Mouse (Mus musculus) heart, embryonic 16.5 days (tissue): ENCODE measurements around the gene Zfp777. TPM values are rescaled to one million over a fixed set of nuclear protein-coding genes. Genes with fewer than 3 reads are reported as not detected.
A peak's percentile ranks its signal among the peaks of the same experiment; 100 is the strongest.

ENCODE experiments used
- ATAC-seq: fragments of 200-750 bp; cut with Nextera tagmentation; replicated peaks from 2 replicates; pipeline ENCODE4 v1.8.0; 2017; ENCODE audit warnings: moderate number of reproducible peaks; ENCODE audit not compliant: insufficient read depth, low FRiP score; ENCODE audit errors: extremely low read depth
- H3K27ac ChIP-seq: fragments of 300-500 bp; sonication (generic); 2 replicates; pipeline ENCODE4 v1.5.1; 2014; ENCODE audit warnings: mild to moderate bottlenecking, low read length, control low read depth, moderate library complexity
- H3K27me3 ChIP-seq: fragments of 300-500 bp; sonication (generic); 2 replicates; pipeline ENCODE4 v1.6.1; 2014; ENCODE audit warnings: low read length, mixed read lengths; ENCODE audit not compliant: control insufficient read depth, insufficient read depth
- H3K36me3 ChIP-seq: fragments of 300-500 bp; sonication (generic); 2 replicates; pipeline ENCODE4 v1.6.1; 2014; ENCODE audit not compliant: control insufficient read depth, insufficient read depth
- H3K4me1 ChIP-seq: fragments of 300-500 bp; sonication (generic); 2 replicates; pipeline ENCODE4 v1.6.1; 2014; ENCODE audit warnings: low read length, mixed read lengths; ENCODE audit not compliant: control insufficient read depth, insufficient read depth
- H3K4me2 ChIP-seq: fragments of 300-500 bp; sonication (generic); 2 replicates; pipeline ENCODE4 v1.6.1; 2014; ENCODE audit warnings: low read depth, mild to moderate bottlenecking, control low read depth, low read length
- H3K4me3 ChIP-seq: fragments of 300-500 bp; sonication (generic); 2 replicates; pipeline ENCODE4 v1.5.1; 2014; ENCODE audit warnings: mild to moderate bottlenecking, control low read depth, low read length
- H3K9ac ChIP-seq: fragments of 300-500 bp; sonication (generic); 2 replicates; pipeline ENCODE4 v1.6.1; 2014; ENCODE audit warnings: low read length, control low read depth
- H3K9me3 ChIP-seq: fragments of 300-500 bp; sonication (generic); replicated peaks from 2 replicates; pipeline ENCODE4 v1.6.1; 2016; ENCODE audit warnings: low read length; ENCODE audit not compliant: control insufficient read depth
- WGBS: fragments of 180-500 bp; shearing (Covaris S2); extraction: QIAGEN DNeasy Blood & Tissue Kit; methylation state at CpG from one replicate; pipeline ENCODE4 v1.1.7; 2014; 5-methylcytosine and 5-hydroxymethylcytosine counted together
- polyA plus RNA-seq: library from polyadenylated mRNA; unstranded; fragments of >200 nt; fragmentation: Nextera tagmentation; extraction: Ambion mirVana; gene quantifications from 2 replicates; pipeline ENCODE4 v1.2.1, GENCODE M21; 2015

The Zfp777 gene
- polyA plus RNA-seq, 1 experiment from 2014 or later: 2.6 TPM

DNA sequence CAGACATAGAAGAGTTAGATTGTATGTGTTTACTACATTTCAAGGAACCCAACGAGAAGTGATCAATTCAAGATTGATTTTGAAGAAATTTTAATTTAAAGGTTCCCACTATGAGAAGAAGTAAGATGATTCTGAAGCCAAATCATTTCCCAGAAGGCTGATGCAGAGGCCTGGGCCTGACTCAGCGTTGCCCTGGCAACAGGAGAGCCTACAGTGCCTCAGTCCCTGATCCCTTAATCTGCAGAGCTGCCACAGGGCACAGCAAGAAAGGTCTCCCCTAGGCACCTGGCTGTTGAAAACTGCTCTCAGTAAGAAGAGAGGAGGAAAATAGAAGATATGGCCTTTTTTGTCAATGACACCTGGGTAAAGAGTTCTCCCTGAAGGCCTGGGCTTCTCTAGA lies 28.7 kb downstream of the Zfp777 start:
- Histone ChIP-seq H3K9me3 (peaks cover 14% of the 10 kb centered on the region), H3K27me3 (peaks cover 74% of the 10 kb centered on the region), H3K9ac (no peak overlapping the region), H3K4me3 (no peak overlapping the region), H3K4me2 (no peak overlapping the region), H3K4me1 (peaks cover 4% of the 10 kb centered on the region; the same call in 1 of the 2 replicates), H3K36me3 (peaks cover 20% of the 10 kb centered on the region), H3K27ac (no peak overlapping the region)
- WGBS: 80% methylated on average over 2 of the region's 2 CpGs
- ATAC-seq: no peak

GRCm38 (mm10) chr6:48016841-48017240 lies 31.9 kb downstream of the Zfp777 start:
- peaks cover 4% of the 10 kb centered on the region; the same call in 1 of the 2 replicates for H3K4me1 ChIP-seq
- no peak overlapping the region for H3K27ac ChIP-seq
- H3K36me3 ChIP-seq: no peaks in the 10 kb centered on the region; the same call in 1 of the 2 replicates
- H3K9me3 ChIP-seq: peaks cover 3% of the 10 kb centered on the region; the same call in 1 of the 2 replicates
- no peak overlapping the region for H3K9ac ChIP-seq
- WGBS: 91% methylated on average over 9 of the region's 9 CpGs
- no peak overlapping the region for H3K4me2 ChIP-seq
- no peak overlapping the region for H3K4me3 ChIP-seq
- H3K27me3 ChIP-seq: peaks cover 87% of the 10 kb centered on the region
- no peak for ATAC-seq

DNA sequence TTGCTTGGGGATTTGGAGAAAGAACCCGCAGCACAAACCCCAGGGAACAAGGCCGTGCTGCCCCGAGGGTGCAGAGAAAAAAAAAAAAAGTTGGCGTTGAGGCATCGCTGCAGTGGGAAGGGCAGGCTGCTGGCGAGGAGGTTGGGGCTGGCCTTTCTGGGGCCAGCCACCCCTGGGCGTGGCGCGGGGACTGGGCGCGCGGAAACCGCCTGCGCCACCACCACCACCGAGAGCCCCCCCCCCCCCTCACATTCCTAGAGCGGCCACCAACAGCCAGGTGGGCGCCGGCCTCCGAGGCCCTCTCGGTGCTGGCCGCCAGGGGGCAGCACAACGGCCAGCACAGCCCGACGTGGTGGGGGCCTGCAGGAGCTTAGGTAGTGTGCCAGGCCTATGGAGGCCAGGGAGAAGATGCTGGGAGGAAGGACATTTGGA lies 32.6 kb downstream of the Zfp777 start:
- peaks cover 6% of the 10 kb centered on the region for H3K4me1 ChIP-seq
- H3K4me2 ChIP-seq: peak overlapping the region; percentile 64
- H3K4me3 ChIP-seq: peak overlapping the region; percentile 46
- peaks cover 3% of the 10 kb centered on the region; the same call in 1 of the 2 replicates for H3K9me3 ChIP-seq
- ATAC-seq: peak; percentile 72; the same call in 1 of the 2 replicates
- H3K27me3 ChIP-seq: peaks cover 90% of the 10 kb centered on the region
- H3K9ac ChIP-seq: peak overlapping the region; percentile 41
- no peaks in the 10 kb centered on the region; the same call in 1 of the 2 replicates for H3K36me3 ChIP-seq
- no peak overlapping the region for H3K27ac ChIP-seq
- under 1% methylated on average over 17 of the region's 24 CpGs for WGBS

DNA sequence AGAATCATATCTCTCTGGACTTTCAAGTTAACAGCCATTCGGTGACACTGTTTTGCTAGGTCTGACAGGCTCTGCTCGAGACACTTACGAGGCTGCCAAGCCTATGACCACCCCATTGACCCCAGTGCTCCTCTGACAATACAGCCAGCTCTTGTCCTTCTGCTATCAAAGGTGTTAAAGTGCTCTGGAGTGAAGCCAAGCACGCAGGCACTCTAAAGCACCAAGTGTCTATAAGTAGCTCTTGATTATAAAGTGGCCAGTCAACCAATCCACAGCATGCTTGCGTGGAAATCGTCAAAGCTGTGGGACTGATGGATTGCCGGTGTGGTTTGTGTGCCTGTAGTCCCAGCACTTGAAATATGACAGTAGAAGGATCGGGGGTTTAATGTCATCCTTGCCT lies 38.0 kb downstream of the Zfp777 start:
- Histone ChIP-seq H3K9me3 (peaks cover 12% of the 10 kb centered on the region), H3K4me1 (peaks cover 10% of the 10 kb centered on the region), H3K36me3 (no peaks in the 10 kb centered on the region), H3K9ac (no peak overlapping the region), H3K27me3 (peaks cover 74% of the 10 kb centered on the region), H3K27ac (no peak overlapping the region), H3K4me3 (no peak overlapping the region), H3K4me2 (peak overlapping the region; percentile 15; the same call in 1 of the 2 replicates)
- ATAC-seq: peak; percentile 97
- WGBS: 19% methylated on average over 8 of the region's 8 CpGs

DNA sequence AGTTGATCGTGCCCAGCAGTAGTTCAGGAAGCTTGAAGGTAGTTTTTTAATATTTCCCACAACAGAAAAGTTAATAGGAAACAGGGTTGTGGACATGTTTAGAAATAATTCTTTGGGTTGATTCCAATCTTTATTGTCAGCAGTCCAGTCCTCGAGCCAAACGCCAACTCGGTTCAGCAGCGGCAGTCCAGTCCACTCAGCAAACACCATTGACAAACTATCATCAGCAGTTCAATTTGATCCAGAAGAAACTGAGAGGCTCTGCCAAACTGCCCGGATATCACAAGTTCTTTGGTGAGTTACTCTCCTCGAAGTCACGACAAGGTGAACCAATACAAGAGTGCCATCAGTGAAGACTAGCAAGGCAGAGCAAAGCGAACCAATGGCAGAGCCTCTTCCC lies 53.0 kb downstream of the Zfp777 start:
- no peak for ATAC-seq
- 81% methylated on average over 9 of the region's 9 CpGs for whole genome bisulfite sequencing
- Histone ChIP-seq H3K36me3 (no peaks in the 10 kb centered on the region), H3K27me3 (peaks cover 83% of the 10 kb centered on the region), H3K9me3 (peaks cover 14% of the 10 kb centered on the region), H3K27ac (no peak overlapping the region), H3K9ac (no peak overlapping the region), H3K4me2 (no peak overlapping the region), H3K4me1 (no peaks in the 10 kb centered on the region), H3K4me3 (no peak overlapping the region)

DNA sequence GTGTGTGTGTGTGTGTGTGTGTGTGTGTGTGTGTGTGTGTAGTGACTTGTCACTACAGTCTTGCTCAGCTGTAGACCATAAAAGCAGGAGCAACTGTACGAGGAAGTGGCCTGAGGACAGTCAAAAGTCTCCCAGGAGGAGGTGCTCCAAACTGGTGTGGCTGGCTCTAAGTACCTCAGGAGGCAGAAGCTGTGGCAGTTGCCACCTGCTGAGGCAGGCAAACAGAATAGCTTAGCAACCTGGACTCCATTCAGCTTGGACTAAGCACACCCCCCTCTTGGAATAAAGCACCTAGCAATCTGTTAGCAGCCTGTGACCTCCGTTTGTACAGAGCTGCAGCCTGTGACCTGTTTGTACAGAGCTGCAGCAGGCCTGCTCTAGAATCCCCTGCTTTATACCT lies 64.8 kb downstream of the Zfp777 start:
- 24% methylated on average over 2 of the region's 2 CpGs for WGBS
- ATAC-seq: no peak
- Histone ChIP-seq H3K4me1 (no peaks in the 10 kb centered on the region), H3K36me3 (no peaks in the 10 kb centered on the region), H3K4me2 (no peak overlapping the region), H3K9ac (no peak overlapping the region), H3K27ac (no peak overlapping the region), H3K27me3 (peaks cover 71% of the 10 kb centered on the region), H3K4me3 (no peak overlapping the region), H3K9me3 (peaks cover 2% of the 10 kb centered on the region; the same call in 1 of the 2 replicates)

DNA sequence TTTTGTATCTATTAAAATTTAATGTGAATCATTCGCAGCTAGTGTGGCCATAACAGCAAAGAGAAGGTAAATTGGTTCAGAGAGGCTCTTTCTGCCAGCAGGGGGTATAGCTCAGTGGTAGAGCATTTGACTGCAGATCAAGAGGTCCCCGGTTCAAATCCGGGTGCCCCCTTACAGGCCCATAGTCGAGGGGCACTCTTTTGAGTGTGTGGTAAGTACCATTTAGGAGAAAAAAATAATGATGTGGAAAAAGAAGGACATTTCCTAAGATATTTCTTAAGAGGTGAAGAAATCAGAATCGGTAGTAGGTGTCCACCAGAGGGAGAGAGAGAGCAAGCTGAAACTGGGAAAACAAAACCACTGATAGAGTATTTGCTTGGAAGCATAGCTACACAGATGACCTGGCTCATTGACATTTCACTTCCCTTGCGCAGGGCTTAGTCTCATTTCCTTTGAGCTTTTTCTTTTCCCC lies 69.8 kb downstream of the Zfp777 start:
- Histone ChIP-seq H3K27ac (no peak overlapping the region), H3K4me1 (no peaks in the 10 kb centered on the region), H3K4me3 (no peak overlapping the region), H3K9me3 (no peaks in the 10 kb centered on the region; the same call in 1 of the 2 replicates), H3K9ac (no peak overlapping the region), H3K4me2 (no peak overlapping the region), H3K27me3 (peaks cover 50% of the 10 kb centered on the region), H3K36me3 (no peaks in the 10 kb centered on the region)
- 15% methylated on average over 6 of the region's 6 CpGs for WGBS
- ATAC-seq: peak; percentile 75

- Histone ChIP-seq H3K27ac (no peak overlapping the region), H3K27me3 (peaks cover 43% of the 10 kb centered on the region), H3K36me3 (no peaks in the 10 kb centered on the region), H3K9ac (no peak overlapping the region), H3K4me3 (no peak overlapping the region), H3K9me3 (no peaks in the 10 kb centered on the region; the same call in 1 of the 2 replicates), H3K4me2 (no peak overlapping the region), H3K4me1 (no peaks in the 10 kb centered on the region)
- 85% methylated on average over 1 of the region's 1 CpGs for WGBS
- ATAC-seq: no peak
Observed at GRCm38 (mm10) chr6:47974599-47974998, 74.1 kb downstream of the Zfp777 start.
